Mouse (Mus musculus) cerebellum, postnatal 36 days (tissue): ENCODE results near the gene Acvr1.
A peak's percentile ranks its signal among the peaks of the same experiment; 100 is the strongest.

Experiments
- DNase-seq, 2 experiments: peaks; one replicate each; pipeline ENCODE4 v3.0.0; 2021 to 2022; ENCODE audit warnings: mixed read lengths in 2 of 2

Acvr1 gene

DNA sequence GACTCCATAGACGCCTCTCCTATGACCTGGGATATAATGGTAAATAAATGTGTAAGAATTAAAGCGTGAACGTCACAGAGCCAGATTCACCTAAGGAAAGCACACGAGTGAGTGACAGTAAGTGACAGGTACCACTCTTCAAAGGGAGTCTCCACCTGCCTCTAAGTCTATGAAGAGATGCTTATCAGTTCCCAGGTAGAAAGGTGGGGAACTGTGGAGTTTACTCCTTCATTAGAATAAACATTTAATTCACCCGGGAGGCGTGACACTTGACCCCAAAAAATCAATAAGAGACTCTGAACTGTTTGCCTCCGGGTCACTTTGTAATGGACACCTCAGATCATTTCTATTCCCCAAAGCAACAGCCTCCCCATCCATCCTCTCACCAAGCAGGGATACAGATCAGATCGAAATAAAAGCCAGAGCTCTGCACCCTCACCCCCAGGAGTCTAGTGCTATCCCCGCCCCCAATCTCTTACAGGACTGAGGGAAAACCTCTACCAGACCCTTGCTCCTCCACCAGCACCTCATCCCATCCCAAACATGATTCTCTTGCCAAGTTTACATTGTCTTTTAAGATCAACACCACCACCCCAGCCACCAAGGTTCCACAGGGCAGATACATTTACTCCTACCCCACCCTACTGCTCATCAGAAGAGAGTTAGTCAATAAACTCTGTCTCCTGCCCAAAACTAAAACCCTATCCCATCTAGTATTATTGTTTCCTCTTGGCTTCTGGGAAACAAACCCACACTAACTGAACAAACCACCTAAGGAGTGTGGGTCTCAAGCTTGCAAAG, 9.7 kb downstream of the Acvr1 start:
- no peak for DNase-seq

DNA sequence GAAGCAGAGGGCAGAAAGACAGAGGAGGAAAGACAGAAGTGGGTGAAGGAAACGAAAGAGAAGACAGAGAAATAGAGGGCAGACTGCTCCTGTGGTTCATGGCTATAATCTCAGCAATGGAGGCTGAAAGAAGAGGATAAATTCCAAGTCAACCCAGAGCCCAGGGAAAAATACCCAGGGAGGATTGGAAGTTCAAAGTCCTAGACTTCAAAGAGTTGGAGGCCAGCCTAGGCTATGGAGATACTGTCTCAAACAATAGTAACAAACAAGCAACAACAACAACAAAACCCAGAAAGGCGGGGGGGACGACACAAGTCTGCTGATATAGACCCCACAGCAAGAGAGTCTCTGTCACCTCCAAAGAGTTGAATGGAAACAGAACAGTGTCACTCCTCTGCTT, 14.7 kb downstream of the Acvr1 start:
- no peak for DNase-seq

DNA sequence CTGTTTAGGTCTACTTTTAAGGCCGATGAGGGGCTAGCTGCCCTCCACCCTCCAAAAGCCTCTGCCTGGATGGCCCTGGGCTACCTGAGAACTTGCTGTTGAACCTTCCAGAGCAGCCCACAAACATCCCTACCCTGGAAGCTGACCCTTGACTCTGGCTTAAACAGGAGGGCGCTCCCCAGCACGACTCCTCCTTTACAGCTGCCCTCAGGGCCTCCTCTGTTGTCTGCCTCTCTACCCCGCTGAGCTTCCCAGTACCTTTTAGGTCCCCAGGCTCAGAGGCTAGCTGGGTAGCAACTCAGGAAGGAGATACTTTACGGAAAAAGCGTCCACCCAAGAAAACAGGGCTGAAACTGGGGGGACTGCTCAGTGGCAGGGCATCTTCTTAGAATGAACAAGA, 15.1 kb downstream of the Acvr1 start:
- no peak for DNase-seq

DNA sequence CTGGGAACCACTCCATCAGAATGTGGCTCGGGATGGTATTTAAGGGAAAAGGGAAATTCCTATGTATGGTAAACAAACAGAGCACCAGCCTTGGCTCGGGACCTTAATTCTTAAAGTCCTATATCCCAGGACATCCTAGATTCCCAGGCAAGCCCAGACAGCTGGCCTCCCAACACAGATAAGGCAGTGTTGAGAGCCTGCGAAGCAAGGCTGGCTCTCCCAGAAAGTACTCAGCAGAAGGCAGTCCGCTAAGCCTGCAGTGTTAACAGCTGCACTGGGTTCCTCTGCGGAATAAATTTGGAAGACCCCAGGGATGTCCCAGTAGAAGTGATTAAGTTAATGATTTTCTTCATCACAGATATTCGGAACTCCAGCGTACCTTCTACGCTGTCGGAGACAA, 16.5 kb downstream of the Acvr1 start:
- no peak for DNase-seq

DNA sequence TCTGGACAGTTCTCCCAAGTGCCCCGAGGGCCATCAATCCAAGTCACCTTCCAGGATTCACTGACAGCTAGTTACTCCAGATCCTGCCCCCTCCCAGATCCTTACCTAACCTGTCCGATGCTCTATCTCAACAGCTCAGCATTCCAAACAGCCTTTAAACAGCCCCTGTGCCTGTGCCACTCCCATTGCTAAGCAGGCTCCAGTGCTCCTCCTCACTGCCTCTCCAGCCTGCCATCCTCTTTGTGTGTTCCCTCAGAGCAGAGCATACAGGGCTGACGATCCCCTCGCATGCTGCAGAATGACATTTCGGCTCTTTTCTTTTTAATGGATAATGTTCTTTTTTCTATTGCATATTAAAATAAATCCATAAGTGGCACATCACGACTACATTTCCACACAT, 17.0 kb downstream of the Acvr1 start:
- no peak for DNase-seq

DNA sequence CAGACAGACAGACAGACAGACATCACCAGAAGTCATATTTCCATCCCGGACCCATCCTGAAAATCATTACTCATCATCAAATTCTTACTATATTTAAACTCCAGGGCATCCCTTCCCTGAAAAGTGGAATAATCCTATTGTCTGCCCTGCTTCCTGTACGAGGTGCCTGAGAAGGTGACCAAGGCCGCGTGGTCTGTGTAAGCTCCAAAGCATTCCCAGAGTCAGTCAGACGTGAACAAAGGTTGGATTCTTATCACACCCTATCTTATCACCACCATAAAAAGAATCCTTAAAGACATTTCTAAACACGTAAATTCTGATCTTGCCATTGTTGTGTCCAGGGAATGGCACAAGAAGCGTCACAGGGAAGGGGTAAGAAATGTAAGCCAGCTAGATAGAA, 18.0 kb downstream of the Acvr1 start:
- DNase-seq = no peak

DNA sequence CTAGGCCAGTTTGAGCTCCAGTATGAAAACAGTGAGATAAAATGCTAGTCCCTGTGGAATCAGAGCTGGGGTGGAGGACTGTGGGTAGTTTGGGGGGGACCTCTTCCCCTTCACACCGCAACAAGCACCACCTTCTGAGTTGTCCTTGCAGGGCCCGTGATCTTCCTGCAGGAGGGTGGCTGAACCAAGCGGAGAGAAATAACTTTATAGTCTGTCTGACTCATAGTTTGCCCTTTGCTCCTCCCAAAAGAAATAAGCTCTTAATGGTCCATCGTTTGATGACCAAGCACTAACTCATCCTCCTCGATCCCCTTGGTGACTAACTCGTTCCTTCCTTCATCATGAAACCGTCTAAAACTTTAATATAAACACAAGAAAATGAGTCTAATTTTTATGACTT, 20.7 kb downstream of the Acvr1 start:
- DNase-seq = no peak

DNA sequence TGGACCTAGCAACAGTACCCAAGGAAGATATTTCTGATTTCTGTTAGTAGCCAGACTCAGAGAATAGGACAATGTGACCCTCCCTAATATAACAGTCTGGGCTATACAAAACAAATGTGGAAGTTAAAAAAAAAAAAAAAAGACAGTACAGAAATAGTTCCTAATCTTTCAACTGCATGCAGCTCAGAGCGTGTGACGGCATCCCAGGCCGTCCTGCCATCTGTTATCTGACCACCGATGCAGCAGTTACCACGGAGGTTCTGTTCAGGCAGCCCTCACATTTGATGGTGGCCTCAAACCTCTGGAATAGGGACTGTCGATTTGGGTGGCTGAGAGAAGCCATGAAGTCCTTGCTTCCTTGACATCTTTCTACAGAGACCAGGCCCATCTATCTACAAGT, 22.6 kb downstream of the Acvr1 start:
- DNase-seq = no peak

DNA sequence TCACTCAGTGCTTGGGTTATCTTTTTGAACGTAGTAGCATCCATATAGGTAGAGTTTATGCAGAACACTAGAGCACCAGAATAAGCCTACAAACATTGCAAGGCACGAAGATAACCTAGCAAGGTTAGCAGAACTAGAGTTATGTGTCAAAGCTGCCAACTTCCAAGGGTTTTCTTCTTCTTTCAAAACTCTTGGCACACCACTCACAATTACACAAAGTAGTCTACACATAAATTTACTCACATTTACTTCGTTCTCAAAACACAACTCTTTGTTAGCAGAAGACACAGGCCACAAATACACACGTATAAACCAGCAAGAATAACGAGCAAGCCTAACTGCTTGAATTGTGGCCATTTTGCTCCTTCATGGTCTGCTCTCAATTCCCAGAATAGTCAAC, 23.7 kb downstream of the Acvr1 start:
- no peak for DNase-seq

DNA sequence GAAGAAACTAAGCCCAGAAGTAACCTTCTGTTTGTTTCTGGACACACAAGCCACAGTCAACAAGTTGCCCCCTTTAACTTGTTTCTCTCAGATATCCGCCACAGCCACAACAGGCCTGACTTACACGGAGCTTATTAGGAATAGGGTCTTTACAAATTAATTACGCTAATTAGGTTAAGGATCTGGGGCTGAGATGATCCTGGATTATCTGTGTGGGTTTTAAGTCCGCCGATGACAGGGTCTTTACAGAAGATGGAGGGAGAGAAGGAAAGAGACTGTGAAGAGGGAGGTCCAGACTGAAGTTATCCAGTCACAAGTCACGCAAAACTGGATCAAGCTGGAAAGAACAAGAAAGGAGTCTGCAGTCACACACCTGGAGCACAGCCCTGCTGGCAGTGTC, 28.8 kb downstream of the Acvr1 start:
- no peak for DNase-seq

DNA sequence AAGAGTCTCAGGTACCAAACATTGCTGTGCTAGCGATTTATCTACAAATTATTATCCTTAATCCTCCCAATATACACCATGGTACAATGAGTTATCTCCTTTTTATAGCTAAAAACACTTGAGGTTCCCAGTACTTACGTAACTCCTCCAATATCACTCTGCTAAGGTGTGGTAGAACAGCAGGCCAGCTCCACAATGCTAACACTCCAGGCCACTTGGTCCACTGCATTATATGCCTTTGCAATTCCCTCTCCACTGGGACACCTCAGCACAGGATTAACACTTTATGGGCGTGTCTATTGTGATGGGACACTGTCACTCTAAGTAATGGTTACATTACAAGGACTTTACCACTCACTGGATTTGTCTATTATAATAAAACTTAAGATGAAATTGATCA, 30.2 kb downstream of the Acvr1 start:
- no peak for DNase-seq

DNA sequence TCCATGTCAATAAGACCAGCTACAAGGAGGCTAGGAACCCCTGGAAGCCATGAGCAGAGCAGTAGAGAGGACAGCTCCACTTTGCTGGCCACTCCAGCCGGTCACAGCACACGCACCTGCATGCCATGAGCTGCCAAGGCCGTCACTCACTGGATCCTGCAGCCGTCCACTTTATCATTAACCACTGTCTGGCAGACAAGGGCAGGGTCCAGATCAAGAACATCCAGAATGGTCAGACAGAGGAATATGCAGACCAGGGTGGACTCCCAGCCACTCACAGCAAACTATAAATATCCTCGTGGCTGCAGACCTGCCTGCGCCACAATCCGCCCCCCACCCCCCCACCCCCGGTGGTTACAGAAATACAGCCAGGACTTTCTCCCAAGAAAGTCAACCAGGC, 31.7 kb downstream of the Acvr1 start:
- DNase-seq = no peak

DNA sequence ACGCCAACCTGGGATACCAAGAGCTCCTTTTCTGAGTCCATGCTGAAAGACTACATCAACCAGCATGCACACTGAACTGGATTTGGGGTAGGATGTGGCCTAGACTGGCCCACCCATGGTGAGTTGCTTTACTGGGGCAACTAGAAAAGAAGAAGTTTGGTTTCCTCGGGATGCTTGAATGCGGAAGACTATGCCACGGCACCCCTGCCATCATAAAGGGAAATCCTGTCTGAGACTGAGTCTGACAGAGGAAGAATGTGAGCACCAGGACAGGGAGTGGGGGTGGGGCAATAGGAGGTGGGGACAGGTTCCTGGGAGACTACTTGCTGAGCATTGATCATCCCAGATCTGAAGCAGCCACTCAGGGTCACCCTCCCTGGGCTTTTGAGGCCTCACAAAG, 32.6 kb downstream of the Acvr1 start:
- no peak for DNase-seq

DNA sequence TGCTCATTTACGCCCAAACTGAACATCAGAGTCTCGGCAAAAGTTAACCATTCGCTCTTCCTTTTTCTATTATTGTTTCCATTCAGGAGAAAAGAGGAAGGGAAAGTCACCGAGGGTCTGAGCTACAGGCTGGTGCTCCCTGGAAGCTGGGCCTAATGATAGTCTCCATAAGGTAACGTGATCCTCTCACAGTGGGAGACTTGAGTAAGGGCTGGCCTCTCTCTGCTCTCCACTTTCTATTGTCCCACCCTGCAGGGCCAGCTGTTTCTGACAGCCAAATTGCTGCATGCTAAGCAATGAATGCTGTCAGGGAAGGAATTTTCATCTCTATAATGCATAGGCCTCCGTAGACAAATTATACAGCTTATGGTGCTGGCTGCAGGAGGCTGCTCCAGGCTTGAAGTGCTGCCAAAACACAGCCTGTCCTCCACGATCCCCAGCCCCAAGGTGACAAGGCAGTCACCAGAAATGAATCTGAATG, 33.4 kb downstream of the Acvr1 start:
- peak; percentile 61 to 65 for DNase-seq

DNA sequence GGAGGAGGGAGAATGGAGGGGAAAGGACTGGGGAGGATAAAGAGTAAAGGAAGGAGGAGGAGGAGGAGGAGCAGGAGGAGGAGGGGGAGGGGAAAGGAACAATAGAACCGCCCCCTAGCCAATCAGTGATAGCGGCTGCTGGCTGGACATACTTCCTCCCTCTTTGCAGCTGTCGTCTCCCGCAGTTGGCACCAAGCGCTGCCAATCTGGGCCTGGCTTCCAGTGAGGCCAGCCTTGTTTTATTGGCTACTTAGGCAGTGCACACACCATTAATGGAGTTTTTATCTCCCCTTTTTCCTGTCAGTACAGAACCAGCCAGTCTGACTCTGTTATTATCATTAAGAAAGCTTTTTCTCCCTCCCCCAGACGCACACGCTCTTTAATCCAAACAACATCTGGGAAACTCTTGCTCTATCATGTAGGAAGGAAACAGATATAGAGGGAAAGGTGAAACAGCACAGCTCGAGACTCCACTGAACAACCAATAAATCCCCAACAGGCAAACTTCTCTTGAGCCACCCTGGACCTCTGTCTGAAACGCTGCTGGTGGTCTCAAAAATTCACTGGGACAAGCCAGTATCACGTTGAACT, 34.6 kb downstream of the Acvr1 start:
- DNase-seq = peak in 1 of 2 experiments; percentile 56

DNA sequence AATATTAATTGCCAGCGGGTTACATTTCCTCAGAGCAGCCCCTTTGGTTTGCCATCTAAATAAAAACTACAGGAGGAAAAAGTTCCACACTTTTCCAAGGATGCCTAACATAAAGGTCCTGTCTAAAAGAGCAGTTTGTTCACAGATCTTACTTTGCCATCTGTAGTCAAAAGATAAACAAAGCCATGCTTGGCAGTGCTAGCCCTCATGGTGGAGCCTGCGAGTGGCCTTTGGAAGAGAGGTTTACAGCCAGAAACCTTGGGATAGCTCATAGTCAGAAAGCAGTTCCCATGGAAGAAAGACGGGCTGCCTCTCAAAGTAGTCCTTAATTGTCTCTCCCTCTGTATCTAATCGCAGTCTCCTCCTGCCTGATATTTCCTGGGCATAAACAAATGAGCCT, 36.4 kb downstream of the Acvr1 start:
- DNase-seq = no peak

DNA sequence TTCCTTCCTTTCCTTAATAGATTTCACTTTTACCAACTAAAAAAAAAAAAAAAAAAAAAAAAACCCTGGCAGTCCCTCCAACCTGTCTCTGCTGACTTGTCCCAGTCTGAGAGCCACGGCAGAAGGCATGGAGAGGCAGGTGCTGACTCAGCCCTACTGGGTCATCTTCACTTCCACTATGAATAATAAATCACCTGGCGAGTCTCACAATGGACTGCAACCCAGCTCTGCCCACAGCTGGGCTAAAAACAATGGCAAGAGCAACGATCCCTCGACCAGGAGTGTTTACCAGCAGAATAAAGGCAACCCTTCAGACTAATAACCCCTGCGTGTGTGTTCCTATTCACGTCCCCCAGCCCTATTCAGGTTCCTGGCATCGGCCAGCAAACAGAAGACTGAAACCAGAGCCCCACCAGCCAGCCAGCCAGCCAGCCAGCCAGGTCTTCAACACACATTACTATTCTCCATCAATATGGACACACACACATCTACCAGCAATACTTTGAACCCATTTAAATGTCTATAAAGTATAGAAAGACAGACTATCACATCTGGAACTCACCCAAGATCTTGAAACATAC, 37.0 kb downstream of the Acvr1 start:
- DNase-seq = peak; percentile 25 to 40

DNA sequence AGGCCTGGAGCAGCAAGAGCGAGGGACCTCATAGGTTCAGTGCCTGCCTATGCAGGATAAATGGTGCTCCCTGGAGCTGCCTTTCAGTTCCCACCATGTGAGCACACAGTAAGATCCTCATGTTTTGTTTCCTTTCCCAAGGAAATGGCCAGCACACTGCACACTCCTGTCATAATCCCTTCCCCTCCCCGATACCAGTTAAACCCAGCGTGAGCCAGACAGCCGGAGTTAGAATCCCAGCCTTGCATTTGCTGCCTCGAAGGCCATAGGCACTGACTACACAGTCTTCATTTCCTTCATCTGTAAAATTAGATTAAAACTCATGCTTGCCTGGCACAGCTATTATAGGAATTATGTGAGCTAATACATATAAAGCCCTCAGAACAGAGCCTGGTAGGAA, 37.6 kb downstream of the Acvr1 start:
- no peak for DNase-seq

DNA sequence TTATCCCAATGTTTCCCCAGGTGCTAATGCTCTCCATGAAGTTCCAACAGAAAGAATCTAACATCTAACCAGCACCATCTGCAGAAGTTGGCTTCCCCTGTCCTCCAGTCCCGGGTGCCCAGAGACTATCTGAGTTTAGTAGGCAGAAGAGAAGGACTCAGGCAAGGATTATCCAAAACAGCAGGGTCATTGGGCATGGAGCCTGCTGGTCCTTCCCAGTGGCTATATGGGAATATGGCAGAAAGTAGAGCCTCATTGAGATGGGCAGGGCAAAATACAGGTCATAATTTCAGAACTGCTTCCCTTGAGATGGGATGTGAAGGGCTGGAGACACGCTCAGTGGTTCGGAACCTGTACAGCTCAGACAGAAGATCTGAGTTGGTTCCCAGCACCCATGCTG, 39.2 kb downstream of the Acvr1 start:
- no peak for DNase-seq

DNA sequence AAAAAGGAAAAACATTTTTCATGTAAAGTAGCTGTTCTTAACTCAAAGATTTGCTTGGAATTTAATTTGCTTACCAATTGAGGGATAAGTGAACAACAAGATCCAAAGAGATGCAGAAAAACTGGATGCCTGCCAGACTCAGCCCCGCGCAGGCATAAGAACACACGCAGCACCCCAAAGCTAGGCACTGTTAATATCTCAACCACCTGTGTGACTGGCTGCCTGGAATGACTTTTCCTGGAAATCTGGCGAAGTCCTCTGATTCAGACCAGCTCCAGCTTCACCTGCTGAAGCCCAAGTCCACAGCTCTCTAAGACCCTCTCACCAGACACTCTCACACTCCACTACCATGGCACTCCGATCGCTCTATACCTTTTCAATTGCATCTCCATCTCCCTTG, 42.6 kb downstream of the Acvr1 start:
- DNase-seq = no peak

DNA sequence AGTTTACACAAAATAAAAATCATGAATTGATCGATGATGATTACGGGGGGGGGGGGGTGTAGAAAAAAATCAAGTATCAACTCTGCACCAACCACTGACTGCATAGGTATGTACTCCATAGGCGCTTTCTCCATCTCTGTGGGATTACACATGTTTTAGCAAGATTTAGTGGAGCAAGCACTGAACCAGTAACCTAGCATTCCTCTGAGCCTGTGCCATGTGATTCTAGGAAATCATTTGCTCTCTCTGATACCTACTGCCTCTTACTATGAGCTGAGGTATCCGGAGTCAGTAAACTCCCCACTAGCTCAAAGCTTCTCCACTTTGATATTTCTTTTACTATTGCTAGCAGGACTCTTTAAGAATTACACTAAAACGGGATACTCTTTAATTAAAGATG, 43.1 kb downstream of the Acvr1 start:
- DNase-seq = no peak

DNA sequence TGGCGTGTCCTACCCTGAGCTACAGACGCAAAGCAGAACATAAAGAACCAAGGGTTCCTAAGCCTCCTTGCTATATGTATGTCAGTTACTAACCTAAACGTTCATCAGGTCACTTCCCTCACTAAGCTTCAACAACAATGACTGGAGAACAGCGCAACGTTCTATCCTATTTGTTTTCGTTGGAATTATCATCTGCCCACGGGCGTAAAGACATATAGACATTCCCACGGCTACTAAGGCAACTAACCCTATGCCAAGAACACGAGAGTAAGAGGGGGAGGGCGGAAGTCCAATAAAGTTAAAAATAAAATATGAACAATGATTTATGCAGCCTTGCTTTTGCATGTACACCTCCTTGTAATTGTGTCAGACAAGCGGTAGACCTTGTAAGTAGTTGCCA, 43.9 kb downstream of the Acvr1 start:
- no peak for DNase-seq

DNA sequence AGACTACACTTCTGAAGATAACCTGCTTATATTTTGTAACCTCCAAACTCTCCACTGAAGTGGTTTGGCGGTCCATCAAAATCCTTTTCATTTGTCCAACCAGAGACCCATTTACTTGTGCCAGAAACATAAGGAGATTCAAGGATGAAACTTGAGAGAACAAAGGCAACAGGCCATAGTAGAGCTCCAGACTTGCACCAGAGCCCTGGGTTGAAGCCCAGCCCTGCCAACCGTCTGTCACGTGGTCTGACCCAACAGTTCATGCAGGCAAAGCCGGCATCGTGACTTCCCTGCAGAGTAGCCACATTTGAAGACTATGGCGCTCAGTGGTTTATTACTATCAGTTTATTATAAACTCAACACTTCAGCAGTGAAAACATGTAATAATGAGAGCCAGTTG, 45.3 kb downstream of the Acvr1 start:
- peak; percentile 35 to 39 for DNase-seq

DNA sequence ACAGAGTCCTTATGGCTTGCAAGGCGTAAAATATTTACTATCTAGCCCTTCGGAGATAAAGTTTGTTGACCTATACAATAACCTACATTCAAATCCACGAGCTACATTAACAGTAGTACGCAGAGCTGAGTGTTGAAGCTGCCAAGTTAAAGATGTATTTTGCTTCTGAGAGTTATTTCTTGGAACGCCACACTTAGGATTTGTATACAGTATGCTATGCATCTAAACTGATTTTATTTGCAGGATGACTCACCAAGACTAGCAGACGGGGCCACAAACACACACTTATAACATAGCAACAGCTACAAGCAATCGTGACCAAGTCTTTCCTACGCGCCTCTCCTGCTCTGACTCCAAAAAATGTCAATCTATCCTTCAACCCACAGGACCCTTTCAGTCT, 46.2 kb downstream of the Acvr1 start:
- DNase-seq = no peak
